11 mouse cellular contexts compared by ENCODE assay signal in genomic region chr4:152108673-152109072, GRCm38 (mm10). TPM values are rescaled to one million over a fixed set of nuclear protein-coding genes. Genes with fewer than 3 reads are reported as not detected.
A peak's percentile ranks its signal among the peaks of the same experiment; 100 is the strongest.
DNase-seq lines count a peak whose midpoint lies in the region; ATAC-seq lines count a peak whose summit lies in the region.
"Had no signal": no experiment of that assay in that cellular context is flagged by ENCODE, and none has a peak within 500 bp of the region (broad histone marks: within the 10 kb centered on the region; RNA-seq: fewer than 3 reads in every experiment).

No protein-coding gene starts in this region.

- no peak for DNase-seq in heart, postnatal 25 days (ENCODE audit: low spot score)
- no peak for DNase-seq in embryonic facial prominence, embryonic 11.5 days (ENCODE audit: low spot score)
- DNase-seq in adrenal gland, postnatal 25 days = no peak
- DNase-seq in urinary bladder, postnatal 10 days (ENCODE audit: low spot score) = no peak
- DNase-seq in urinary bladder, postnatal 25 days (ENCODE audit: low spot score) = no peak

- H3K4me2 ChIP-seq in heart, embryonic 15.5 days = peak overlapping the region; percentile 68; the same call in 1 of the 2 replicates
- peak overlapping the region; percentile 85 for H3K4me2 ChIP-seq in embryonic facial prominence, embryonic 11.5 days (ENCODE audit: low read depth, low read length)
- H3K4me2 ChIP-seq in hindbrain, embryonic 13.5 days = peak overlapping the region; percentile 64
- peak overlapping the region; percentile 85 for H3K4me2 ChIP-seq in liver, embryonic 15.5 days

- H3K27me3 ChIP-seq in heart, embryonic 15.5 days = peaks cover 1% of the 10 kb centered on the region; the same call in 1 of the 2 replicates
- no peaks in the 10 kb centered on the region for H3K27me3 ChIP-seq in embryonic facial prominence, embryonic 11.5 days (ENCODE audit: control insufficient read depth, insufficient read depth, low read length)
- peaks cover 28% of the 10 kb centered on the region for H3K27me3 ChIP-seq in hindbrain, embryonic 13.5 days
- 0 out of 2 replicates have a peak, but pooled peaks cover 1% of the 10 kb centered on the region for H3K27me3 ChIP-seq in liver, embryonic 15.5 days

- peaks cover 18% of the 10 kb centered on the region for H3K4me1 ChIP-seq in heart, embryonic 15.5 days (replicated peaks)
- peaks cover 8% of the 10 kb centered on the region for H3K4me1 ChIP-seq in embryonic facial prominence, embryonic 11.5 days (ENCODE audit: control insufficient read depth, insufficient read depth, low read length)
- peaks cover 22% of the 10 kb centered on the region for H3K4me1 ChIP-seq in hindbrain, embryonic 13.5 days (replicated peaks)
- H3K4me1 ChIP-seq in liver, embryonic 15.5 days (replicated peaks) = peaks cover 52% of the 10 kb centered on the region

- no peak overlapping the region for H3K27ac ChIP-seq in heart, embryonic 15.5 days
- H3K27ac ChIP-seq in embryonic facial prominence, embryonic 11.5 days (replicated peaks; ENCODE audit: low read depth, low read length) = 0 out of 2 replicates have a peak overlapping the region, but pooled peaks have one; percentile 20
- peak overlapping the region; percentile 75 for H3K27ac ChIP-seq in hindbrain, embryonic 13.5 days
- H3K27ac ChIP-seq in liver, embryonic 15.5 days (replicated peaks) = peak overlapping the region; percentile 62; the same call in 1 of the 2 replicates

- H3K9ac ChIP-seq in heart, embryonic 15.5 days = no peak overlapping the region
- H3K9ac ChIP-seq in embryonic facial prominence, embryonic 11.5 days (replicated peaks; ENCODE audit: low read length) = no peak overlapping the region
- H3K9ac ChIP-seq in hindbrain, embryonic 13.5 days = peak overlapping the region; percentile 55
- no peak overlapping the region for H3K9ac ChIP-seq in liver, embryonic 15.5 days

- ATAC-seq in heart, embryonic 15.5 days (replicated peaks; ENCODE audit: insufficient number of reproducible peaks, insufficient read depth, low FRiP score, low read depth) = no peak
- no peak for ATAC-seq in embryonic facial prominence, embryonic 11.5 days (replicated peaks; ENCODE audit: insufficient number of reproducible peaks, low FRiP score, low TSS enrichment, low read depth)
- ATAC-seq in hindbrain, embryonic 13.5 days (ENCODE audit: low FRiP score) = no peak
- ATAC-seq in liver, embryonic 15.5 days (ENCODE audit: insufficient read depth) = no peak

- intact Hi-C loops in heart, postnatal 25 days (cut with DNase I) = no loop called here

- WGBS in heart, embryonic 15.5 days = 86% methylated on average over 5 of the region's 5 CpGs
- WGBS in embryonic facial prominence, embryonic 11.5 days = 87% methylated on average over 5 of the region's 5 CpGs
- 65% methylated on average over 5 of the region's 5 CpGs for WGBS in hindbrain, embryonic 13.5 days
- WGBS in liver, embryonic 15.5 days (ENCODE audit: insufficient replicate concordance) = 89% methylated on average over 5 of the region's 5 CpGs

- H3K9me3 ChIP-seq in heart, embryonic 15.5 days (replicated peaks) = no peaks in the 10 kb centered on the region
- no peaks in the 10 kb centered on the region for H3K9me3 ChIP-seq in embryonic facial prominence, embryonic 11.5 days (replicated peaks; ENCODE audit: control insufficient read depth, low read length)
- H3K9me3 ChIP-seq in hindbrain, embryonic 13.5 days = no peaks in the 10 kb centered on the region
- H3K9me3 ChIP-seq in liver, embryonic 15.5 days (replicated peaks) = no peaks in the 10 kb centered on the region

- peaks cover 50% of the 10 kb centered on the region for H3K36me3 ChIP-seq in heart, embryonic 15.5 days
- H3K36me3 ChIP-seq in embryonic facial prominence, embryonic 11.5 days (replicated peaks; ENCODE audit: control insufficient read depth, insufficient read depth, low read depth, low read length) = no peaks in the 10 kb centered on the region
- H3K36me3 ChIP-seq in hindbrain, embryonic 13.5 days = peaks cover 36% of the 10 kb centered on the region
- H3K36me3 ChIP-seq in liver, embryonic 15.5 days (replicated peaks) = peaks cover 76% of the 10 kb centered on the region

- H3K4me3 ChIP-seq in heart, embryonic 15.5 days = peak overlapping the region; percentile 39; the same call in 1 of the 2 replicates
- H3K4me3 ChIP-seq in embryonic facial prominence, embryonic 11.5 days (ENCODE audit: low read depth, low read length) = no peak overlapping the region
- H3K4me3 ChIP-seq in hindbrain, embryonic 13.5 days = peak overlapping the region; percentile 36
- H3K4me3 ChIP-seq in liver, embryonic 15.5 days (replicated peaks) = peak overlapping the region; percentile 54; the same call in 1 of the 2 replicates

RNA-seq across cellular contexts. Expression of gene Tnfrsf25, which starts 7.1 kb away (rescaled TPM):
- 0.94 and 1.6 TPM in 2 replicates for polyA plus RNA-seq in heart, embryonic 15.5 days (2015; fragmentation: Nextera tagmentation; extraction: Ambion mirVana)
- total RNA-seq in heart, postnatal 25 days (2021) = 1 to 10 TPM; 2.9 to 3.0 TPM
- polyA plus RNA-seq in embryonic facial prominence, embryonic 11.5 days (2014; fragmentation: Nextera tagmentation; extraction: Ambion mirVana) = 0.21 and 0.75 TPM in 2 replicates
- 1.00 and 1.3 TPM in 2 replicates for polyA plus RNA-seq in hindbrain, embryonic 13.5 days (2015; fragmentation: Nextera tagmentation; extraction: Ambion mirVana)
- polyA plus RNA-seq in liver, embryonic 15.5 days (2015; fragmentation: Nextera tagmentation; extraction: Ambion mirVana) = 0.37 and 0.50 TPM in 2 replicates
- total RNA-seq in adrenal gland, postnatal 25 days (2021) = 1.5 and 2.0 TPM in 2 replicates

RNA-seq across cellular contexts. Expression of gene Plekhg5, which starts 36.4 kb away (rescaled TPM):
- polyA plus RNA-seq in heart, embryonic 15.5 days (2015; fragmentation: Nextera tagmentation; extraction: Ambion mirVana) = 11.1 and 14.1 TPM in 2 replicates
- total RNA-seq in heart, postnatal 25 days (2021) = 10 to 100 TPM; 18.7 to 18.9 TPM
- 5.3 and 6.8 TPM in 2 replicates for polyA plus RNA-seq in embryonic facial prominence, embryonic 11.5 days (2014; fragmentation: Nextera tagmentation; extraction: Ambion mirVana)
- 10.2 and 10.9 TPM in 2 replicates for polyA plus RNA-seq in hindbrain, embryonic 13.5 days (2015; fragmentation: Nextera tagmentation; extraction: Ambion mirVana)
- polyA plus RNA-seq in liver, embryonic 15.5 days (2015; fragmentation: Nextera tagmentation; extraction: Ambion mirVana) = 5.1 and 5.9 TPM in 2 replicates
- total RNA-seq in adrenal gland, postnatal 25 days (2021) = 12.9 and 15.6 TPM in 2 replicates

RNA-seq across cellular contexts. Expression of gene Espn, which starts 43.5 kb away (rescaled TPM):
- 0.93 and 2.1 TPM in 2 replicates for polyA plus RNA-seq in heart, embryonic 15.5 days (2015; fragmentation: Nextera tagmentation; extraction: Ambion mirVana)
- total RNA-seq in heart, postnatal 25 days (2021) = 1 to 10 TPM; 1.7 to 2.2 TPM
- 6.2 and 7.3 TPM in 2 replicates for polyA plus RNA-seq in embryonic facial prominence, embryonic 11.5 days (2014; fragmentation: Nextera tagmentation; extraction: Ambion mirVana)
- 0.09 and 0.22 TPM in 2 replicates for polyA plus RNA-seq in hindbrain, embryonic 13.5 days (2015; fragmentation: Nextera tagmentation; extraction: Ambion mirVana)
- 1.5 and 2.0 TPM in 2 replicates for polyA plus RNA-seq in liver, embryonic 15.5 days (2015; fragmentation: Nextera tagmentation; extraction: Ambion mirVana)
- total RNA-seq in adrenal gland, postnatal 25 days (2021) = 1.2 TPM in 2 replicates

RNA-seq across cellular contexts. Expression of gene Hes2, which starts 50.0 kb away (rescaled TPM):
- polyA plus RNA-seq in heart, embryonic 15.5 days (2015; fragmentation: Nextera tagmentation; extraction: Ambion mirVana) = 0.23 TPM in 1 of 2 replicates, not detected in the other
- total RNA-seq in heart, postnatal 25 days (2021) = not detected
- 0.22 and 0.24 TPM in 2 replicates for polyA plus RNA-seq in embryonic facial prominence, embryonic 11.5 days (2014; fragmentation: Nextera tagmentation; extraction: Ambion mirVana)
- polyA plus RNA-seq in hindbrain, embryonic 13.5 days (2015; fragmentation: Nextera tagmentation; extraction: Ambion mirVana) = 0.34 and 1.8 TPM in 2 replicates
- polyA plus RNA-seq in liver, embryonic 15.5 days (2015; fragmentation: Nextera tagmentation; extraction: Ambion mirVana) = 0.14 TPM in 1 of 2 replicates, not detected in the other
- total RNA-seq in adrenal gland, postnatal 25 days (2021) = not detected in 2 replicates
- total RNA-seq: left cerebral cortex, adult 8-10 months; megakaryocyte, adult 5-6 weeks had no signal
- polyA plus RNA-seq: heart, embryonic 14.5 days had no signal
